Mouse (Mus musculus) stomach, postnatal 0 days (tissue): ENCODE results near the gene Dock1.

Experiments
- CTCF ChIP-seq: IDR thresholded peaks from 2 replicates; pipeline ENCODE4 v1.5.1; 2016; ENCODE audit warnings: antibody characterized with exemption, low read depth, mild to moderate bottlenecking, moderate library complexity
- EP300 ChIP-seq: optimal IDR thresholded peaks from 2 replicates; pipeline ENCODE3; 2016; ENCODE audit warnings: antibody characterized with exemption

- TF ChIP-seq CTCF (no peak), EP300 (no peak)
Measured at GRCm38 (mm10) chr7:135139153-135139612, 468.7 kb downstream of the Dock1 start.
